Mouse (Mus musculus) frontal cortex, postnatal 10 days (tissue): ENCODE results near the gene Efnb2.
A peak's percentile ranks its signal among the peaks of the same experiment; 100 is the strongest.

ENCODE experiments used
- DNase-seq, 2 experiments: peaks; one replicate each; pipeline ENCODE4 v3.0.0; 2022; ENCODE audit warnings: low spot score in 2 of 2, mixed read lengths in 1 of 2

Gene Efnb2

DNA sequence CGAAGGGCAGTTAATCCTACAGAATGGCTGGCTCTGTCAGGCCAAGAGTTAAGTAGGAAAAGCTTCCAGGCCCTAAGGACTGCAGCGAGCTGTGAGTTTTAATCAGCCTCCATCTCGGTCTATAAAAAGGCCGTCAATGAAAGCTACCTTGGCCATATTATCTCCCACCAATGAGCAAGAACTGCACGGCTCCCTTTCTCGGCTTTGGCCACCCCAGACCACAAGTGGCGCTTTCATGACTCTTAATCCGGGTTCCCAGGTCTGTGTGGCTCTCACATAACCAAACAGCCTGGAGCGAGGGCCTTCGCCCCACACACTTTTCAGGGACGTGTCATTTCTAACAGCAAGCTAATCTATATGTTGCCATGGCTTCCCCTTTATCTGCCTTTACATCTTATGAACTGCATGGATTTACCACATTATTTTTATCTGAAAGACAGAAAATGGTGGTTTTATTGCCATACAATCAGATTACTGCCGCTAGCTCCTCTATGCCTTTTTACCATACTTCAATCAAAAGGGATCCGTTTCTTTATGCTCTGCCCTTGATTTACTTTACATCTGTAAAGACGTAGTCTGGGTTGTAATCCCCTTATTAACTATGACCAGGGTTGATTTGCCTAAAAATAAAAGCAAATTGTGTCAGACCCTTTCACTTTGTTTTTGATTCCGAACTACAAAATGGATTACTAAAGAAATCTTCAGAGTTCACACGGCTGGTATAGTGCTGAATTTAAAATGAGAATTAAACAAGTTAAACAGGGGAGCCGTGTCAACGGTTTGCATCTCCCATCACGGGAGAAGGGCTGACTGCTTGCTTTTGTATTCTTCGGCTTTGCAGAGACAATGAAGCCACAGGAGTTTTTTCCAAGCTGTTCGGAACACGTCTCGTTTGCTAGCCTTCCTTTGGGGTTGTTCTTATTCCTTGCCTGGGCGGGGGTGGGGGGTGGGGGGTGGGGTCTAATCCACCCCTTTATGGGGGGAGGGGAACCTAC, 5.4 kb downstream of the Efnb2 start:
- DNase-seq = no peak

DNA sequence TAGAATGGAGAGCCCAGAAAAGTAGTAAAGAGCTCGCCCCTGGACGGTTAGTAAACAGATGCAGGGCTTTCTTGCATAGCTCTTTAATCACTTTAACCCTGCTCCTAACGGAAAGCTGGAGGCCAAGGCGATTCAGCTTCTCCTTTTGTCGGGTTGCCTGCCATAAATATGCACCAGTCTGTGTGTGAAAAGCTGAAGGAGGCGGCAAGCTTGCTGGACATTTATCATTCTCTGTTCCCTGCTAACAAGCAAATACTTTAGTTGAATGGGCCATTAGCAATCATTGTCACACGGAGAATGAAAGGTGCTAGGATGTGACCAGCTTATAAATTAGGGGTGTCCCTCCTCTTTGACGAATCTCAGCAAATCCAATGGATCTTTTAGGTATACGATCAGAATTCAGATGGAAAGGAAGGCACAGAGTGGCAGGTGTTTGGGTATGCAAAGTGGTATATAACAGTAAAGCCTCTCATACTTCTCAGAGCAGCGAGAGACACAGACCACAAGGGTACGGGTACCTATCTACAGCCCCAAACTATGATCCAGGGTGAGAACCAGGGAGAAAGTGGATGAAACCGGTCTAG, 7.0 kb downstream of the Efnb2 start:
- no peak for DNase-seq

DNA sequence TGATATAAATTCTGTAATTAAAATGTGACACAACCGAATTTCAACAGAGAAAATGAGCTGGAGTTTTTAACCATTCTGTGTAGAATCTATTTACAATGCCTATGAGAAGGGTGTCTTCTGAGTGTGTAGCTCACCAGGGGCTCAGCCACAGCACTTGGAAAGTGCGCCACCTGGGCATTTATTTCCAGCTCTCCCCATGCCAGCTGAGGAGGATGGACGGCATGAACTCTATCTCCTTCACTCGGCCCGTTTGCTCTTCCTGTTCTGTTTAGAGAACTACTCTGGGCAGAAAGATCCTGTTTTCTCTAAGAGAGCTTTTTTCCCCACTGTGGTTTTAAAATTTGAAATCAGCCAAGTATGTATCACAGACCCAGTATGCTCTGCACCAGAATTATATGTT, 7.7 kb downstream of the Efnb2 start:
- no peak for DNase-seq

DNA sequence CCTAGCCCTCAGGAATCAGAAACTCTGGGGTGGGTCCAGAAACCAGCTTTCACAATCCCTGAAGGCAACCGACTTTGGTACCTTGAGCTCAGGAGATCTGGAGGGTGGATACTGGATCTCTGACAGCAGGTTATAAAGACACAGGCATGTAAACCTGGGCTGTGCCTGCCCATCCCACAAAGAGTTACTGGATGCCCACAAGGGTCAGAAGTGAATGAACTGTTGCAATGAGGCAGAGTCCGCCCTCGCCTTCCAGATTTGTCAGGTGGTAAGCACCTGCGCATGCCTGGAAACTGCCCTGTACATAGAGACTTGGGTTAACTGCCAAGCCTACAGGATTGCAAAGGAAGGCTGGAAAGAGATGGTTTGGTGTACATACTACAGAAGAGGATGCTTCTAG, 8.7 kb downstream of the Efnb2 start:
- DNase-seq = no peak

DNA sequence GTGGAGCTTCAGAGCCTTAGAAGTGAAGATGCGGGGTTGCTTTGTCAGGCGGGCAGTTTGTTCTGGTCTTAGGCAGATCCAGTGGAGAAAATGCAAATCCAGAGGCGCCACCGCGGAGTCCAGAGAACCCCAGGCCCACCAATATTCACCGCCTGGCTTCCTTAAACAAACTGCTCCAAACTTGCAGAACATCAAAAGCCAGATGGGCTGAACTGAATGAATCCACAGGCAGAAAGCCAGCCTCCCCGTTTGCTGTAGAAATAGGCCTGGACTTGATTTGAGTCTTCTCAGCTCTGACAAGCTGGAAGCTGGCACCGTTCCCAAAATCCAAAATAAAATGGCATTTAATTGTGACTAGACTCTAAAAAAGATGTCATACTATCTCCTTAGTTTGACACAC, 11.1 kb downstream of the Efnb2 start:
- DNase-seq = peak; percentile 72 to 74

DNA sequence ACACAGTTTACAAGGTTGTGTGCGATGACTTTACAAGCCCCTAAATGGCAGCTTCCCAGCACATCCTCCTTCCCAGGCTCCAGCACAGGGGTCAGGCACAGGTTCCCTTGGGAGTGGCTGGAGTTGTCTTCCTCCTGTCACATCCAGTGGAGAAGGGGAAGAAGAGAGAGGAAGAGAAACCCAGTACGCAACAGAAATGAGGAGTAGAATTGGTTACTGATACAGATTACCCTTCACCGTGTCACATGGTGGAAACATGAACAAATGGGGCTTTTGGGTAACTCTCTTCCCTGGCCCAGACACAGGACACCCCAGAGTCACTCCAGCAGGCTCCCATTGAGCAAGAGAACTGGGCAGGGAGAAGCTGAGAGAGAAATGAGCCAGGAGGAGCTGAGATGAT, 11.5 kb downstream of the Efnb2 start:
- no peak for DNase-seq

DNA sequence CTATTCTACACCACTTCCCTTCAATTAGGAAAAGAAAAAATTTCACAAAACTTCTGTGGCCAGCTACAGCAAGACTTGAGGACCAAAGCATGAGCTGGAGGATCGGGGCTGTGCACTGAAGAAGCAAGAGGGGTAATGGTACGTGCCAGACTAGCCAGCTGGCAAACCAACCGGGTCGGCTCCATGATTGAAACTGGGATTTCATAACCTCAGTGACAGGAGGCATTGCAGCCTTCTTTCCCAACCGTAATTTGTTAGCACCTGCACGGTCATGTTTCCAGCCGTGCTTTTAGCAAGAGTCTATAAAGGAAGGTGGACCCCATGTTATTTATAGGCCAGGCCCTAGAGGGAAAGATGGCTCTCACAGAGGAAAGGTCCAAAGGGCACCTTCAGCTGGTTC, 12.4 kb downstream of the Efnb2 start:
- no peak for DNase-seq

DNA sequence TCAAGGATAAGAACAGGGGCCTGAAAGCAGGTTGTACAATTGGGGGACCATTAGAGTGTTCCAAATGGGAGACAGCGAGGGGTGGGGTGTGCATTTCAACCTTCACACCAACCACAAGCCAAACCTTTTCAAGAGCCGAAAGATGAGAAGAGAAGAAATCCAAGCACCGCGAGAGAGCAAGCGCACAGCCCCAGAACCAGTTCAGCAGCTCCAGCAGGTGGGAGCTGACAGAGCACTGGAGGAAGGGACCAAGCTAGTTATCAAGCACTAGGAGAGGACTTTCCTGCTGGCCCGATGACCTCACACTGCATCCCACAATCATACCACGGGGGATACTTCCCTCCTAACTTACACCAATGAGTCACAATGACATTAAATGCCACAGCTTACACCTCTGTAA, 13.2 kb downstream of the Efnb2 start:
- no peak for DNase-seq

DNA sequence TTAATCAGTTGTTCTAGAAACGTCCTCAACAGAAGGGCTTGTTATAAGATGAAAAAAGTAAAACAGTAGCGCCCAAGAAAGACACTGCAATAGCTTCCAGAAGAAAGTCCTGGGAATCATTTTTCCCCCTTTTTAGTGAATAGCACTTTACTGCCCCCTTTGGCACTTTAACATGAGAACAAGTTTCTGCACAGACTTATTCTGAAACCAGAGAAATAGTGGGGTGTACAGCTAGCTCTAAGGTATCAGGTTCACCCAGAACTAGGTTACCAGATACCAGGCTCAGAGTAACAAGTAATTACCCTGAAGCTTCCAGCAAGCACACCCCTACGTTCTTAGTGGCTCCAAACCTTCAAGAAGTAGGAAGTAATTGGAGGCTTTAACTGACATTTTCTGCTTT, 13.7 kb downstream of the Efnb2 start:
- DNase-seq = no peak

DNA sequence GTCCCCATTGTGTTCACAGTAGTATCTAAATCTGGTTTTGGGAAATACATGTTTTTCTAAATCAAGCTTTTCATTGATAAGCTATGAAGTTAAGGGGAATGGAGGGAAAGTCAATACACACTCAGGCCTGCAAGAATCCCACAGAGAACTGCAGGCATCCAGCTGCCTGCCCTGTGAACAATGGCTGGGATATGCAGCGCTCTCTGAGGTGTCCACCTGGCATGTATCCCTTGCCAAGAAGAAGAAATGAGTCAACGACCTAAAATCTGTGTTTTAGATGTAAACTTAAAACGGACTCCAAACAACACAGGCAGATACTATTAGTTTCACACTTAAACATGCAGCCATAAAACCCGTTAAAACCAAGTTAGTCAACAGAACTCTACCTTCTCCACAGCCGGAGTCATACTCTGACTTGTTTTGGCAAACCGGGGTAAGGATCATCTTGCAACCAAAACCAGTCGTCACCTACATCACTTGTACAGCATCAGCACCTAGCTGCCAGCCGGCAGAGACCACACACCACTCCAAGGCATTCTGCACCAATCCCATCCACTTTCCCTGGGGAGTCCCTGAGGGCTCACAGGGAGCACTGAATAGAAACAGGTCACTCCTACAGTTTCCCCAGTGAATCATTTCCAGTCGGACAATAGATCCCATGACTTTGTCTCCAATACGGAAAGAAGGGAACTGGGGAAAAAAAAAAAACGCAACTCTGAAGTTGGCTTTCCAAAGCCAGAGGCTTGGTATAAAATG, 16.7 kb downstream of the Efnb2 start:
- no peak for DNase-seq

DNA sequence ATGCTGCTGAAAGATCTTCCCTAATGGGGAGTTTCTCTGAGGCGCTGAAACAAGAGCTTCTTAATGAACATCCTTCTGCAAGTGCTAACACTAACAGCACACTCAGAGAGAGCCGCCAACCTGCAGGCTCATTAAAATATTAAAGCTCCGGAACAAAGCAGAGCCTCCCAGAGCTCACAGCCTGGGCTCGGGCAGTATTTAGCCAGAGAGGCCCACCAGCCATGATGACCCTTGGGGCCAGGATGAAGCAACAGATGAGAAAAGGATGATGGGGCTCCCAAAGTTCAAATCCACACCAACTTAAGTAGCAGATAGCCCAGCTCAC, 20.8 kb downstream of the Efnb2 start:
- DNase-seq = no peak

DNA sequence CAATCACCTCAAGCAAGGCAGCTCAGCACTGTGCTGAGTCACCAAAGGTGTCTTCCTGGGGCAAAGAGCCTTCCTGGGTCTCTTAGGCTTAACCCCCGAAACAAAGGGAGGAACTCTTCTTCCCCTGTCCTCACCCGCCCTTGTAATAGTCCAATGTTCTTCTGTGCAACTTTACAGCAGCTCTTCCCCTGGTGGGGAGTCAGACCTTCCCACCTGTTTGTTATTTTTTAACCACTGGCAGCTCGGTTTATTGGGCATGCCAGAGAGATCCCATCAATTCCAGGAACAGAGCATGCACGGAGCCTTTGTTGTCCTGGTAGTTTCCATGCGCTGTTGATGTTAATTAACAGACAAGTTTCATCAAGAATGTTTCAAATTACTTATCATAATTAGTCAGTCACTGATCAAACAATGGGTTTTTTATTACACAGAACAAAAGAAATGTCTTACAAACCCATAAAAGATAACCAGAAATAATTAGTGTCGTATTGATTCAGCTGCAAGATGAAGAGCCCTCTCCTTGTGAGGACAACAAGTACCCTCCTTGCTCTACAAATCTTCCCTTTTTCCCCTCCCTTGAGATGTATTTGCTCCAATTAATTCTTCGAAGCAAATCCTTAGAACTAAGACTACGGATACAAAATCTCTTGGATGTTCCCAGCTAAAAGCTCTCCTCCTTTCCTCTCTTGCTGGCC, 21.3 kb downstream of the Efnb2 start:
- DNase-seq = no peak

DNA sequence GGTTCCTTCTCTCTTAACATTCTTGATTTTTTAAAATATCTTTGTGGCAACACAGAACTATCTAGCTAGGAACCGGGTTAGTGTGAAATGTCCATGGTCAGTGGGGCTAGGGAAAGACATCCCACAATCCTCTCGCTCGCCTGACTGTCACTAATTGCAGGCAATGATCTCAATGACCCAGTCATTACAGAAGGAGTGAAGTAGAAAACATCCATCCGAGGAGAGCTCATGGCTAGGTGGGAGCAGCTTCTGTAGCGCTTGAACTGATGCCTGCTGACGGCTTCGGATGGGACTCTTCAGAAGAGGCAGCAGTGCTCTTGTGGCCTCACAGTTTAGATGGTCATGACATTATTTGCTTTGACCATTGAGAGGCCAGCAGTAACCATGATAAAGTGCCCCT, 29.6 kb downstream of the Efnb2 start:
- DNase-seq = no peak

DNA sequence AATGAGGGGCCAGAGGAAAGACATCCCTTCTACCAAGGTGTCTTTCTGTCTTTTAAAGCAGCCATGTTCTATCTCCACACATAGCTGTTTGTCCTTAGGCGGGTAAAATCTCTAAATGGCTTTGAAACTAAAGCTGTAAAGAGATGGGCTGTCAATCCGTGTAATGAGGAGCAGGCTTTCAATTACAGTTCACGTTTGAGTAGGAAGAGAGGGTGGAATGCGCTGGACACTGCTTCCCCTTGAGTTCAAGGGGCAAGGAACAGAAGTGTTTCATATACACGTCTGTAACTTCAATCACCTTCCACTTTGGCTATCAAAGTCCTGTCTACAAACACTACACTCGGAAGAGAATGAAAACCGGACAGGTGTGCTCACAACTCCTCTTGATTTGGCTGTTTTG, 37.0 kb downstream of the Efnb2 start:
- no peak for DNase-seq

DNA sequence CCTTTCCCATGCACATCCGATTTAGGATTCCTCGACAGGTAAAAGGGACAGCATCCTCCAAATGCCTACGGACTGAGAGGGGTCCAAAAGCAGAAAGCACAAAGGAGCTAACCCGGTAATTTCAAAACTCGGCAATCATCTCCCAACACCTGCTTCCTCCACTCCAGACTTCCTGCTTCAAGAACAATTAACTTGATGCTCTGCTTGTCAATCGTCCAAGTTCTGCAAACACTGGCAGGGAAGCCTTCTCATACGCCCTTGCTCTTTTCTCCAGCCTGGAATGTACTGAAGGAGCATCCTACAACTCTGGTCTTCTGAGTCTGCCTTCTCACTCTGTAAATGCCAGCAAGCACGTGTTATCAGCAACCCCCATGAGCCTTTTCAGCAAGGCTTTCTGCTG, 37.6 kb downstream of the Efnb2 start:
- DNase-seq = no peak

DNA sequence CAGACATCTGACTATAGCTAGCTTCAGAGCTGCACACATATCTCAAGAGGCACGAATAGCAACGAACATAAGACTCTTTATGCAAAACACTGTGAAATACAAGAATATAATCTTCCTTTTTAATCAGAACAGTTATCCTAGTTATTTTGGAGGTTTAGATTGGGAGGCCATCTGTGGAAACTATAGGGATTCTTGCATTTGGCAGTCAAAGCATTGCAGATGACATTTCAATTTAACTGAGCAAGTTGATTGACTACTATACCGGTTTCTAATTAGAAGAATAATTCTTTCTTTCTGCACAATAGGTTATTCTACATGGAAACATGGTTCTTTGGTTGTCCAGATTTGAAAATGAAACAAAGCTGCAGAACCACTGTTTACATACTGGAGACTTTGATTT, 38.6 kb downstream of the Efnb2 start:
- no peak for DNase-seq

DNA sequence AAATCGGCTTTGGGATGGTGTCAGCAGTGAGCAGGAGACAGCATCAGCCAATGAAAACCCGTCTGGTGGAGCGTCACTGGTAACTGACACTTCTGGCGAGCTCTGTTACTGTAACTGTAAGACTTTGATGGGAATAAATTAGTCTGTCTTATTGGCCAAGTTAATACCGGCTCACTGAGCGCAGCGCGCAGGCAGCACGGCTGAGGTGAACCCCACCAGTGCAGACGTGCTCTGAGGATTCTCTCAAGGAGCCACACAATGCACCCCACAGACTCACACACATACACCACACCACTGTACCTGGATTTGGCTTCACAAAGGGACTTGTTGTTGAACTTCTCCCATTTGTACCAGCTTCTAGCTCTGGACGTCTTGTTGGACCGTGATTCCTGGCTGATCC, 39.0 kb downstream of the Efnb2 start:
- no peak for DNase-seq

DNA sequence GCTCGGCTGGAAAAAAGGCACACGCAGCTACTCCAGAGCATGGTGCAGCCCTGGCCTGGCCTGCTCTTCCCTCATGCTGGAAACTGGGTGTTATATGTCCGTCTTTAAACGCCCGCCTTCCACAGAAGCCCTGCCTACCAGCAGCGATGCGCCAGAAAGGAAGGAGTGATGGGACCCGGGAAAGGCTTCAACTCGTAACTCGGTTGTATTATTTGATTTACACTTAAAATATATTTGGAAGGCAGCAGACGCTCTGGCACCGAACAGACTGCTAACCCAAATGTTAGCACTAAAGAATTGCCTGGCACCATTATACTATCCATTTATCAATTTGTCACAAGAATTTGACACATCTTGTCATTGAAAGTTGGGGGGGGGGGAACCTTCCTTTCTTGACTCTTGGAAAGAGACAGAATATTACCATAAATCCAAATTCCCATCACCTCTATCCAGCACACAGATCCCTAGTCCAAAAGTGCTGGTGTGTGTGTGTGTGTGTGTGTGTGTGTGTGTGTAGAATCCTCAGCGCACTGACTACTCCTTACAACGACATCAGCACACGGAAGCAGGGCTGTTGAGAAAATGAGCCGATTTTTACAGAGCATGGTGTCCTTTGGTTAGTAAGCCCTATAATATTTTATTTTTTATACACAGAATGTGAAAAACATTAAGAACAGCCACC, 39.7 kb downstream of the Efnb2 start:
- peak; percentile 32 to 35 for DNase-seq

DNA sequence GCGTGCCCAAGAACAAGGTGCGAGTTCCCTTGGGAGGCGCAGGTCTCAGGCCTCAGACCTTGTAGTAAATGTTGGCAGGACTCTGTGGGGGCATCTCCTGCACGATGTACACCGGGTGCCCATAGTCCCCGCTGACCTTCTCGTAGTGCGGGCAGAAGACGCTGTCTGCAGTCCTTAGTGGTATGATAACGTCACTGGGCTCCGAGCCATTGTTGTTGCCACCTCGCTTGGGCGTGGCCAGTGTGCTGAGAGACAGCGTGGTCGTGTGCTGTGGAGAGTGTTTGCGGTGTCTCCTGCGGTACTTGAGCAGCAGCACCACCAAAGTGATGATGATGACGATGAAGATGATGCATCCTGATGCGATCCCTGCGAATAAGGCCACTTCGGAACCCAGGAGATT, 40.5 kb downstream of the Efnb2 start:
- DNase-seq = no peak

DNA sequence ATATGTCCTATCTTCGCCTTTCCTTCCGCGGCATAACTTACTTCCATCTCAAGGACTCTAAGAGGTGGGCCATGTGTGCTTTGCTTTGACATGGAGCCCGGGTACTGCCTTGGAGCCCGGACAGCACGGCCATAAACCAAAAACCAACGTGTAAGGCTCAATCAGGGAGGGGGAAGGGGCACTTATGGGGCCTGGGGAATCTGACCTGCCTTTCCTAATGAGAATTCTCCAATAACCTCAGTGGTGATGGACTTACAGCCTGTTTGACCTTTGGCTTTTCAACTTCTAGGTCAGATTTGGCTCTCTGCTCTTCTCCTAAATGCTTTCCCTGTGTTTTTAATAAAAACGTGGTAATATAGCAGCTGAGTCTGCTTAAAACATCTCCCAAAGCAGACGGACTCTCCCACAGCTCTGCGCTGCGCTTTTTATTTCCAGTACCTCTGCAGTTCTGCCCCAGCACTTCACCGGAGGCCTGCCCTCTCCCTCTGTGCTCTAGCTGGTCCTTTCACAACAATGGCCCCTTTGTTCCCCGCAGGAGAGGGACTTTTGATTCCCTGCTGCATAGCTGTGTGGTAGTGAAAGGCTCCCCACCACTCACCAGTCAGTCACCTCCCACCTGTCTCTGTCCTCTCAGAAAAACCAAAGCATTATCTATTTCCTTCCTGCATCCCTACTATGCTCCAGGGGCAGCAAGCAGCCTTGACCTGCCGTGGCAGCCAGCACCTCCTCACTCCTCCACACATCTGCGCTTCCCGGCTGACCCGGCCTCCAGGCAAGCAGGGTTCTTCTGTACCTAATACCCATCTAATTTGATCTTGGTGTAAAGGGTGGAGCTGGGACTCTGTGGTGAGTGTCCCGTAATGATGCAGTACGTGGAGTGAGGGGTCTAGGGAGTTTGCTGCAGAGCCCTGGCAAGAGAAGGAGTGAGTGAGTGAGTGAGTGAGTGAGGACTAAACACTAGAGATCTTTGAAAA, 41.5 kb downstream of the Efnb2 start:
- DNase-seq = no peak
